Mouse (Mus musculus): ENCODE results near the gene Timm9.
"Not testable (repeated sequence)": the region's sequence is repeated elsewhere in the genome, so short reads cannot be mapped to it uniquely, and the experiment has no call there.

The Timm9 gene

GRCm38 (mm10) chr12:71104275-71104674, 32.2 kb downstream of the Timm9 start:
- DNase-seq (ENCODE audit: low spot score), result not testable (repeated sequence)

DNA sequence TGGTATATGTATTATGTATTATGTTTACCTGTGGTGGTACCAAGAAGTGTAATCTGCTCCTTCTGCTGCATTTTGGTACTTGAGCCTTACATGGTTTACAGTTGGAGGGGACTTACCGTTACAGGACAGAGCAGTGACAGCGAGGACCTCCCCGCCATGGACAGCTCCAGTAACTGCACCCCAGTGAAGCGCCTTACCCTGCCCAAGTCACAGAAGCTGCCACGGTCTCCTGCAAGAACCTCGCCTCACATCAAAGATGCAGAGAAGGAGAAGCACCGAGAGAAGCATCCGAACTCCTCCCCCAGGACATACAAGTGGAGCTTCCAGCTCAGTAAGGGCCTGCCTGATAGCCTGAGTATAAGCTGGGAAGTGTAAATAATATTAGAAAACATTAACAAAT, 50.2 kb downstream of the Timm9 start:
- no peak for DNase-seq (ENCODE audit: low spot score)
